Mouse (Mus musculus): ENCODE results near the gene Cux2.

Cux2 gene

GRCm38 (mm10) chr5:121925751-121926542 lies 124.0 kb downstream of the Cux2 start:
- DNase-seq (ENCODE audit: extremely low read depth, insufficient read length, low spot score) = no peak

- DNase-seq (ENCODE audit: extremely low read depth, insufficient read length, low spot score) = no peak
These were observed 124.6 kb downstream of the Cux2 start for GRCm38 (mm10) chr5:121925291-121925690.

GRCm38 (mm10) chr5:121924423-121924822 lies 125.5 kb downstream of the Cux2 start:
- no peak for DNase-seq (ENCODE audit: extremely low read depth, insufficient read length, low spot score)

GRCm38 (mm10) chr5:121922942-121923826 lies 126.7 kb downstream of the Cux2 start:
- DNase-seq (ENCODE audit: extremely low read depth, insufficient read length, low spot score) = no peak

GRCm38 (mm10) chr5:121919216-121919615 lies 130.7 kb downstream of the Cux2 start:
- DNase-seq (ENCODE audit: extremely low read depth, insufficient read length, low spot score) = no peak

- DNase-seq (ENCODE audit: extremely low read depth, insufficient read length, low spot score) = no peak
These were observed 133.1 kb downstream of the Cux2 start for GRCm38 (mm10) chr5:121916813-121917212.

- no peak for DNase-seq (ENCODE audit: extremely low read depth, insufficient read length, low spot score)
These were observed 135.9 kb downstream of the Cux2 start for GRCm38 (mm10) chr5:121913999-121914398.

- DNase-seq (ENCODE audit: extremely low read depth, insufficient read length, low spot score) = no peak
These were observed 140.5 kb downstream of the Cux2 start for GRCm38 (mm10) chr5:121909226-121909985.

- DNase-seq (ENCODE audit: extremely low read depth, insufficient read length, low spot score) = no peak
These were observed 144.2 kb downstream of the Cux2 start for GRCm38 (mm10) chr5:121905671-121906070.

GRCm38 (mm10) chr5:121904799-121905198 lies 145.1 kb downstream of the Cux2 start:
- DNase-seq (ENCODE audit: extremely low read depth, insufficient read length, low spot score) = no peak

- no peak for DNase-seq (ENCODE audit: extremely low read depth, insufficient read length, low spot score)
These were observed 146.8 kb downstream of the Cux2 start for GRCm38 (mm10) chr5:121902809-121903745.

GRCm38 (mm10) chr5:121895117-121895756 lies 154.7 kb downstream of the Cux2 start:
- DNase-seq (ENCODE audit: extremely low read depth, insufficient read length, low spot score) = no peak

GRCm38 (mm10) chr5:121894647-121895046 lies 155.3 kb downstream of the Cux2 start:
- no peak for DNase-seq (ENCODE audit: extremely low read depth, insufficient read length, low spot score)

- no peak for DNase-seq (ENCODE audit: extremely low read depth, insufficient read length, low spot score)
These were observed 156.3 kb downstream of the Cux2 start for GRCm38 (mm10) chr5:121893581-121893980.

- no peak for DNase-seq (ENCODE audit: extremely low read depth, insufficient read length, low spot score)
These were observed 157.6 kb downstream of the Cux2 start for GRCm38 (mm10) chr5:121892281-121892680.

- DNase-seq (ENCODE audit: extremely low read depth, insufficient read length, low spot score) = no peak
These were observed 159.0 kb downstream of the Cux2 start for GRCm38 (mm10) chr5:121890925-121891324.

GRCm38 (mm10) chr5:121889819-121890362 lies 160.0 kb downstream of the Cux2 start:
- no peak for DNase-seq (ENCODE audit: extremely low read depth, insufficient read length, low spot score)

GRCm38 (mm10) chr5:121889375-121889774 lies 160.5 kb downstream of the Cux2 start:
- no peak for DNase-seq (ENCODE audit: extremely low read depth, insufficient read length, low spot score)

- DNase-seq (ENCODE audit: extremely low read depth, insufficient read length, low spot score) = no peak
These were observed 166.5 kb downstream of the Cux2 start for GRCm38 (mm10) chr5:121883356-121883755.

Data from 3134 (cell line).